Mouse (Mus musculus) hindbrain, embryonic 12.5 days (tissue): ENCODE measurements at regions not wholly inside any gene's neighbourhood (a gene's known extent, or its start where the extent isn't known, plus 50 kb on each side); places are given as distances from the start of the nearest gene placed in this dataset.

Experiments
- ATAC-seq: fragments of 200-750 bp; cut with Nextera tagmentation; 2 replicates; pipeline ENCODE4 v1.8.0; 2017; ENCODE audit warnings: moderate TSS enrichment; ENCODE audit not compliant: low FRiP score
- H3K27ac ChIP-seq: fragments of 300-500 bp; sonication (generic); 2 replicates; pipeline ENCODE4 v1.5.1; 2016; ENCODE audit warnings: mild to moderate bottlenecking
- H3K27me3 ChIP-seq: fragments of 300-500 bp; sonication (generic); 2 replicates; pipeline ENCODE4 v1.6.1; 2016; ENCODE audit warnings: mild to moderate bottlenecking
- H3K36me3 ChIP-seq: fragments of 300-500 bp; sonication (generic); 2 replicates; pipeline ENCODE4 v1.6.1; 2016; ENCODE audit warnings: mild to moderate bottlenecking
- H3K4me1 ChIP-seq: fragments of 300-500 bp; sonication (generic); 2 replicates; pipeline ENCODE4 v1.6.1; 2016
- H3K4me2 ChIP-seq: fragments of 300-500 bp; sonication (generic); replicated peaks from 2 replicates; pipeline ENCODE4 v1.6.1; 2016; ENCODE audit warnings: mild to moderate bottlenecking
- H3K4me3 ChIP-seq: fragments of 300-500 bp; sonication (generic); 2 replicates; pipeline ENCODE4 v1.5.1; 2016; ENCODE audit warnings: mild to moderate bottlenecking
- H3K9ac ChIP-seq: fragments of 300-500 bp; sonication (generic); 2 replicates; pipeline ENCODE4 v1.6.1; 2016; ENCODE audit warnings: mild to moderate bottlenecking, moderate library complexity
- H3K9me3 ChIP-seq: fragments of 300-500 bp; sonication (generic); replicated peaks from 2 replicates; pipeline ENCODE4 v1.6.1; 2016; ENCODE audit warnings: mild to moderate bottlenecking
- WGBS: fragments of 180-500 bp; shearing (Covaris S2); methylation state at CpG from one replicate; pipeline ENCODE4 v1.1.7; 2016; 5-methylcytosine and 5-hydroxymethylcytosine counted together

DNA sequence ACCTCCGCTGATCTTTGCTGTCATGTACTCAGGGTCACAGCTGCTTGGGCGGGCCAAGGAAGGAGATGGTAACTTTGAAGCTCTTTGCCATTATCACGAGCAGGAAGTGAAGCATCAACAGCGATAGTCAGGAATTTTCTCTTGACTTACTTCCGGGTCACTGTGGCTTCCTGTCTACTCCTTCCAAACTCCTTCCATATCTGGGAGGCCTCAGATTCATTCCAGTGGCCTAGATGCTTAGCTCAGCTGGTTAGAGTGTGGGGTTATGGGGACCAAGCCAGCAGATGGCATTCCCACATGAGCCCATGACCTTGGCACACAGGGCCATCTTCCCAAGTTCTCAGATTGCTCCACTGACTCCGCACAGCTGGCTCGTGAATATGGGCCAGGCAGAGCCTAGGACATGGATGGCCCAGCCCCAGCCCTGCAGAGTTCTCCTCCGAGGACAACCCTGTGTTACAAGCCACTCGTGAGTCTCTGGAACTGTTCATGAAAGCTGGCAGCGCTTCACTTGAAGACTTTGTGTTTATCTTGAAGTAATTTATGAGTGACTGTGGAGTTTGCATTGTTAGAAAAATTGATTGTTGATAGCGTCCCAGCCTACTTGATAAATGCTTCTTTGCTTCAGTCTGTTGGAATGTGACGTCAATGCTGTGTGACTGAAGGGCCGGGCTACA, 133.2 kb downstream of the Slc30a10 start:
- no peaks in the 10 kb centered on the region for H3K4me1 ChIP-seq
- H3K4me2 ChIP-seq = no peak overlapping the region
- H3K36me3 ChIP-seq = no peaks in the 10 kb centered on the region
- no peak overlapping the region for H3K27ac ChIP-seq
- no peak overlapping the region for H3K4me3 ChIP-seq
- 89% methylated on average over 13 of the region's 13 CpGs for whole genome bisulfite sequencing
- H3K27me3 ChIP-seq = no peaks in the 10 kb centered on the region
- no peaks in the 10 kb centered on the region; the same call in 1 of the 2 replicates for H3K9me3 ChIP-seq
- ATAC-seq = no peak
- no peak overlapping the region for H3K9ac ChIP-seq

DNA sequence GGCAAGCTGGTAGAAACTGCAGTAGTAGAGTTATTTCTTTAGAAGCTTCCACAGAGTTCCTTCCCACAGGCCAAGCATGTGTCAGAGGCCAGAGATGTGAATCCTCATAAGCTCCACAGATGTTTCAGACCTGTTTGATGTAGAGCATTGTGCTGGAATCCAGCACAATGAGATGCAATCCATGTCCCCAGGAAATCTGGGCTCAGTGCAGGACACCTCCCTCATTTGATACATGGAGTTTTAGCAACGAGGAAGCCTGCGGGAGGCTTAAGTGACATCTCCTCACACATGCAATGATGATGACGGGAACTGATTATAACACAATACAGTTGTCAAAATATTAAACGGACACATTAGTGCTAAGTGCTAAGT, 133.7 kb downstream of the Slc30a10 start:
- H3K4me1 ChIP-seq = no peaks in the 10 kb centered on the region
- 85% methylated on average over 4 of the region's 4 CpGs for WGBS
- H3K27ac ChIP-seq = no peak overlapping the region
- no peak overlapping the region for H3K4me3 ChIP-seq
- no peaks in the 10 kb centered on the region for H3K36me3 ChIP-seq
- no peak overlapping the region for H3K9ac ChIP-seq
- ATAC-seq = no peak
- no peaks in the 10 kb centered on the region; the same call in 1 of the 2 replicates for H3K9me3 ChIP-seq
- H3K4me2 ChIP-seq = no peak overlapping the region
- no peaks in the 10 kb centered on the region for H3K27me3 ChIP-seq

DNA sequence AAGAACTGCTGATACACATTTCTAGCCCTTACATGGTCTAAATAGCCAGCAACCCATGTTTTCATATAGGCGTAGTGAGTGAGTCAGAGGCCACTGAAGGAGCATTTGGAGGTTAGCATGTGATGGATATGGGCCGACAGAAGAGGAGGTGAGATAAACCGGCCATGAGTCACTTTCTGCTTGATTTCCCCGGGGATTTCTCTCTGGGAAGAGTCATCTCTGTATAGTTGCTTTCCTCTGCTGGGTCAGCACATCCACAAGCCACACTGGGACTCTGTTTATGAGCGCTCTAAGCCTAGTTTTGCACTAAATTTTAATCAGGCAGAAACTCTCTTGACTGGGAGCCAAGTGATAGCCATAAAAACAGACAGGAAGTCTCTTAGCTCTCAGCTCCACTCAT, 142.2 kb downstream of the Slc30a10 start:
- 86% methylated on average over 5 of the region's 5 CpGs for WGBS
- H3K27me3 ChIP-seq = no peaks in the 10 kb centered on the region
- ATAC-seq = no peak

DNA sequence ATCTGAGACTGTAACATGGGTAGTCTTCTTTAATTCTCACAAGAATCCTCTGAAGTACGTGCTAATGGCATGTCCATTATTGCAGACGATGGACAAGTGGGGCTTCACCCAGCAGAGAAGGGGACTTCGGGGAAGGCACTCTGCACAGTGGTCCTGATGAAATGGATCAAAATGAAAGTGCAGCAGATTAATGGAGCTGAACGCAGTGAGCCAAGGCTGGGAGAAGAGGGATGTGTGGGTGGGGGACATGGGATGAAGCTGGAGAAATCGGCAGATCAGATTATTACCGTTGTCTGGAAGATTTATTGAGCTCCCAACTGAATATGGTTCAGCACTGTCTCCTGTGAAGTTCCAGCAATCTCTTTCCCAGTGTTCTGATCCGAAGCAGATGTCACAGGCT, 143.9 kb downstream of the Slc30a10 start:
- Histone ChIP-seq H3K4me3 (no peak overlapping the region), H3K27me3 (no peaks in the 10 kb centered on the region), H3K27ac (no peak overlapping the region), H3K4me2 (no peak overlapping the region), H3K9ac (no peak overlapping the region), H3K36me3 (no peaks in the 10 kb centered on the region), H3K9me3 (peaks cover 4% of the 10 kb centered on the region), H3K4me1 (no peaks in the 10 kb centered on the region)
- no peak for ATAC-seq
- 81% methylated on average over 7 of the region's 7 CpGs for WGBS

More for the DNA sequence above, 142.2 kb downstream of the Slc30a10 start:
- Histone ChIP-seq H3K9ac (no peak overlapping the region), H3K9me3 (peaks cover 4% of the 10 kb centered on the region), H3K4me2 (no peak overlapping the region), H3K27ac (no peak overlapping the region), H3K36me3 (no peaks in the 10 kb centered on the region), H3K4me1 (no peaks in the 10 kb centered on the region), H3K4me3 (no peak overlapping the region)

GRCm38 (mm10) chr1:185601166-185601565, 146.5 kb downstream of the Slc30a10 start:
- no peak overlapping the region for H3K27ac ChIP-seq
- H3K27me3 ChIP-seq = no peaks in the 10 kb centered on the region
- no peaks in the 10 kb centered on the region for H3K36me3 ChIP-seq
- no peak overlapping the region for H3K4me2 ChIP-seq
- H3K9ac ChIP-seq = no peak overlapping the region
- 87% methylated on average over 1 of the region's 1 CpGs for WGBS
- no peak for ATAC-seq
- H3K4me3 ChIP-seq = no peak overlapping the region
- no peaks in the 10 kb centered on the region for H3K4me1 ChIP-seq
- H3K9me3 ChIP-seq = peaks cover 4% of the 10 kb centered on the region

DNA sequence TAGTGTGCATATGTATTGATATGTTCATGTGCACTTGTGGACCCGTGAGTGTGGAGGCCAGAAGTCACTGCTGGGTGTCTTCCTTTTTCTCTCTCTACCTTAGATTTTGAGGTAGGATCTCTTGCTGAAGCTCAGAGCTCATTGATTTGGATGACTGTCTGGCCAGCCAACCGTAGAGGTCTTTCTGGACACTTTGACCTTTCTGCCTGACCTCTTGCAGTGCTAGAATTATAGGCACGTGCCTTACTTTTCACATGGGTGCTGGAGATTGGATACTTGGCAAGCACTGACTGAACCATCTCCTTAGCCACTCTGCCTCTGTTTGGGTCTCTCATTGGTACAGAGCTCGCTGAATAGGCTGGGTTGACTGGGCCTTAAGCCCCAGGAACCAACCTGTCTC, 151.3 kb downstream of the Slc30a10 start:
- H3K36me3 ChIP-seq = no peaks in the 10 kb centered on the region
- 69% methylated on average over 4 of the region's 4 CpGs for WGBS
- H3K27ac ChIP-seq = no peak overlapping the region
- H3K9ac ChIP-seq = no peak overlapping the region
- no peaks in the 10 kb centered on the region for H3K4me1 ChIP-seq
- H3K4me2 ChIP-seq = no peak overlapping the region
- H3K9me3 ChIP-seq = no peaks in the 10 kb centered on the region
- no peaks in the 10 kb centered on the region for H3K27me3 ChIP-seq
- H3K4me3 ChIP-seq = no peak overlapping the region
- ATAC-seq = no peak

DNA sequence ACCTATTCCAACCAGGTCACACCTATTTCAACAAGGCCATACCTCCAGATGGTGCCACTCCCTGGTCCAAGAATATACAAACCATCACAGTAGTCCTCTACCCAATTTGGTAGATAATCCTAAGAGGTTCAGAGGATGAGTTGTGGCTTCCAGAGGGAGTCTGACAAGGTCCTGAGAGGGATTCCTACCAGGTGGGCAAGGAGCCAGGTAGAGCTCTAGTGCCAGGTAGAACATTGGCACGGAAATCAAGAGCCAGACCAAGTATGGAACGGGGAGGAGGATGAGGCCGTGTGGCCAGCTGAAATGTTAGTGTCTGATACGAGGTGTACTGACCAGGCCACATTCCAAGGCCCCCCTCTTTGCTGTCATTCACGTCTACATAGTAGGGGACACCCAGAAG, 153.0 kb downstream of the Slc30a10 start:
- no peak overlapping the region for H3K9ac ChIP-seq
- no peak for ATAC-seq
- no peak overlapping the region for H3K27ac ChIP-seq
- no peak overlapping the region for H3K4me3 ChIP-seq
- H3K4me2 ChIP-seq = no peak overlapping the region
- no peaks in the 10 kb centered on the region for H3K27me3 ChIP-seq
- H3K36me3 ChIP-seq = no peaks in the 10 kb centered on the region
- H3K4me1 ChIP-seq = no peaks in the 10 kb centered on the region
- H3K9me3 ChIP-seq = no peaks in the 10 kb centered on the region
- WGBS = 89% methylated on average over 5 of the region's 5 CpGs

GRCm38 (mm10) chr1:185608440-185608839, 153.8 kb downstream of the Slc30a10 start:
- Histone ChIP-seq H3K4me3 (no peak overlapping the region), H3K4me1 (no peaks in the 10 kb centered on the region), H3K27me3 (no peaks in the 10 kb centered on the region), H3K9ac (no peak overlapping the region), H3K27ac (no peak overlapping the region), H3K4me2 (no peak overlapping the region), H3K36me3 (no peaks in the 10 kb centered on the region), H3K9me3 (no peaks in the 10 kb centered on the region)
- 93% methylated on average over 3 of the region's 3 CpGs for WGBS
- no peak for ATAC-seq

DNA sequence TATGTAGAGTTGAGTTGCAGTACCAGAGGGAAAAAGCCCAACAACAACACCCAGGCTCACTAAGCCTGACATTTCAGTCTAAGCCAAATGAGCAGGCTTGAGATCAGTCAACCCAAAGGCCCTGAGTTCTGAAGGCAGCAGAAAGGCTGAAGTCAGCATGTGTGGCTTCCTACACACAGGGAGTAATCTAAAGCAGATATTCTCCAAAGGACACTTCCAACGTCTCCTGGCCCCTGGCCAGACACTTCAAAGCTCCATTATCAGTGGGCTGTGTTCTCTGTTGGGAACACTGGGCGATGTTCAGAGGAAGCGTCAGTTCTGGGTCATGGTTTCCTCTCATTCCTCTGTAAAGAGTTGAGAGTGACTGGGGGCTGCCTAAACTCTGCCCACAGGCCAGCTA, 155.9 kb downstream of the Slc30a10 start:
- no peak for ATAC-seq
- Histone ChIP-seq H3K27ac (no peak overlapping the region), H3K9ac (no peak overlapping the region), H3K4me2 (no peak overlapping the region), H3K4me1 (no peaks in the 10 kb centered on the region), H3K27me3 (no peaks in the 10 kb centered on the region), H3K9me3 (no peaks in the 10 kb centered on the region), H3K36me3 (no peaks in the 10 kb centered on the region), H3K4me3 (no peak overlapping the region)
- WGBS = 66% methylated on average over 3 of the region's 3 CpGs

DNA sequence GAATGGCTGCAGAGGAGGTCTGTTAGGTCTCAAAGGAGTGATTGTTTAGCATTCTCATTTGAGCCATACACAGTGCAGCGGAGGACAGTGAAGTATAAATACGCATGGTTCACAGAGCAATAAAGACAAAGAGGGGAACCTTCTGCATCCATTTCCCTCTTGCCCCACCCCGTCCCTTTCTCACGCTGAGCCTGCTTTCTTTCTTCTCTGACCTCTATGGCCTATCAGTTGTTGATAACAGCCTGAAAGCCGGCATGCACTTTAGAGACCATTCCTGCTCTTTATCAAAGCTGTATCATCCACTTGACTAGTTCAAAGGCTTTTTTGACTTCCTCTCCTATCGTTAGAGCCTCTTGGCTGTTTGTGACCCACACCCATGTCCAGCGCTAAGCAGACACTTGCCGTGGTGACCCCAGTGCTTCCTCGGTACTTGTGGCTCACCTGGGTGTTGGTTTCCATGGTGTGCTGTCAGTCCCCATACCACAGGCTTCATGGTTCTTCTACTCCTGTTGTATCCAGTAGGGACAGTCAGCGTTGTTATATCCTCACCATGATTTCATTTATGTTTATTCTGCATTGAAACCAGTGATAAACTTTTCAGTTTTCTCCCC, 161.3 kb downstream of the Slc30a10 start:
- H3K4me2 ChIP-seq = no peak overlapping the region
- no peaks in the 10 kb centered on the region for H3K9me3 ChIP-seq
- no peaks in the 10 kb centered on the region for H3K36me3 ChIP-seq
- no peak overlapping the region for H3K9ac ChIP-seq
- WGBS = 32% methylated on average over 10 of the region's 10 CpGs
- no peak overlapping the region for H3K27ac ChIP-seq
- no peak for ATAC-seq
- H3K4me3 ChIP-seq = no peak overlapping the region
- 0 out of 2 replicates have a peak, but pooled peaks cover 4% of the 10 kb centered on the region for H3K4me1 ChIP-seq
- H3K27me3 ChIP-seq = no peaks in the 10 kb centered on the region

DNA sequence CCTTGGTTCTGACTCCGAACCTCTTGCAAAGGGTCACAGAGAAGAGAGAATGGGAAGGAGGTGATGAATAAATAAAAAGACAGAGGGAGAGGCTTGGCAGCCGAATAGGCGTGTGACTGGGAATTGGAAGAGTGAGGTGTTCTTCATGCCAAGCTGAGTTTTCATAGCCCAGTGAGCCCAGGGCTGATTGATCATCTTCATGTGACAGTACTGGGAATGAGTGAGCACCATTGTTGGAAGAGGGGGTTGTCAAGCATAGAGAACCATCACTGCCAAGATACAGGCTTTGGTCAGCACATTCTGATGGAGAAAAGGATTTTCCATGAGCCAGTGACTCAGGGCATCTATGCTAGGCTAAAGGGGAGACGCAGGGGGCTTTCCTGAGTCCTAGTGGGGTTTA, 163.0 kb downstream of the Slc30a10 start:
- no peak for ATAC-seq
- H3K4me1 ChIP-seq = 0 out of 2 replicates have a peak, but pooled peaks cover 4% of the 10 kb centered on the region
- no peaks in the 10 kb centered on the region for H3K9me3 ChIP-seq
- no peak overlapping the region for H3K4me3 ChIP-seq
- no peak overlapping the region for H3K9ac ChIP-seq
- no peak overlapping the region for H3K27ac ChIP-seq
- no peaks in the 10 kb centered on the region for H3K27me3 ChIP-seq
- 70% methylated on average over 4 of the region's 4 CpGs for WGBS
- H3K4me2 ChIP-seq = no peak overlapping the region
- no peaks in the 10 kb centered on the region for H3K36me3 ChIP-seq

GRCm38 (mm10) chr1:185619011-185619410, 164.4 kb downstream of the Slc30a10 start:
- Histone ChIP-seq H3K9ac (no peak overlapping the region), H3K4me2 (no peak overlapping the region), H3K36me3 (no peaks in the 10 kb centered on the region), H3K4me1 (0 out of 2 replicates have a peak, but pooled peaks cover 4% of the 10 kb centered on the region), H3K27me3 (no peaks in the 10 kb centered on the region), H3K9me3 (no peaks in the 10 kb centered on the region), H3K4me3 (no peak overlapping the region), H3K27ac (no peak overlapping the region)
- no peak for ATAC-seq
- WGBS = 50% methylated on average over 9 of the region's 9 CpGs

DNA sequence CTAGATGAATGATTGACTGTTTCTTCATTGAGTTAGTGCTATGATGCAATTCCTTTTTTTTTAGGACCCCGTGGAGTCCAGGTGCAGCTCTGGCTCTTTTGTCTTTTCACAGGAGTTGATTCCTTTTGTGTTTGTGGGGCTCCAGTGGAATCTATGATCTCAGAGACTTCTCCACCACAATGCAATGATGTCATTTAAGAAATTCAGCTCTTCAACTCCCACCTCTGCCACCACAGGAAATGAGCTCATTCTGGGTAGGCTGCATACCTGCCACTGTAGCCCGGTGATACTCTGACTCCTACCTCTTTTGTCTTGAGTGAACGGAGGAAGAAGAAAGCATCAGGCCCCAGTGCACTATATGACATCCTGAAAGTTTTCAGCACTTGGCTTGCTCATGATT, 173.8 kb downstream of the Slc30a10 start:
- H3K9ac ChIP-seq = no peak overlapping the region
- no peak overlapping the region for H3K27ac ChIP-seq
- H3K36me3 ChIP-seq = no peaks in the 10 kb centered on the region
- no peak overlapping the region for H3K4me2 ChIP-seq
- H3K4me3 ChIP-seq = no peak overlapping the region
- no peak for ATAC-seq
- no peaks in the 10 kb centered on the region for H3K9me3 ChIP-seq
- H3K4me1 ChIP-seq = no peaks in the 10 kb centered on the region
- WGBS = 75% methylated on average over 3 of the region's 3 CpGs
- no peaks in the 10 kb centered on the region for H3K27me3 ChIP-seq
